Mouse (Mus musculus) stomach, postnatal 0 days (tissue): ENCODE results near the gene Ipo7.

Experiments used
- CTCF ChIP-seq: IDR thresholded peaks from 2 replicates; pipeline ENCODE4 v1.5.1; 2016; ENCODE audit warnings: antibody characterized with exemption, low read depth, mild to moderate bottlenecking, moderate library complexity
- EP300 ChIP-seq: optimal IDR thresholded peaks from 2 replicates; pipeline ENCODE3; 2016; ENCODE audit warnings: antibody characterized with exemption

- TF ChIP-seq CTCF (no peak), EP300 (no peak)
Observed at GRCm38 (mm10) chr7:109991286-109991685, 26.8 kb upstream of the Ipo7 start.
